Mouse (Mus musculus) megakaryocyte, embryonic 14.5 days (primary cell): ENCODE results near the gene Fstl1.

Source experiments
- FLI1 ChIP-seq: IDR thresholded peaks from 2 replicates; pipeline ENCODE4 v1.6.1; 2012; ENCODE audit warnings: low read length, inconsistent platforms, mixed read lengths
- GATA1 ChIP-seq: IDR thresholded peaks from 3 replicates; pipeline ENCODE4 v1.6.1; 2012; ENCODE audit warnings: mixed read lengths, low read length, inconsistent platforms, borderline replicate concordance

DNA sequence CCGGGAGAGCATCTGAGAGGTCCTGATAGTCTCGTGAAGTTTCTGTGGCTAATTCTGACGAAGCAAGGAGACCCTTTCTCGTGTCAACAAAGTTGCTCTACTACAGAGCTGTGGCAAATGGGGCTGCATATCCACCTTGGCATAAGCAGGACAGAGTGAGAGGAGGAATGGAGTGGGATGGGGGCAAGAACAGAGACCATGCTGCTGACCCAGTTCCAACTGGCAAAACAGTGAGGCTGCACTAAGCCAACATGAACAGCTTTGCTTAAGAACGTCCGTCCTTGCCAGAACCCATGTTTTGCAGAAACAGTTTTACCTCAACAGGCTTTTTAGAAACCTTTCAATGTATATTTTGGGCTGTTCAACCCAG, 32.9 kb downstream of the Fstl1 start:
- TF ChIP-seq GATA1, result no peak
- no peak for TF ChIP-seq FLI1
